Mouse (Mus musculus) induced T-regulatory cell, adult 2 months (primary cell): Measurements from ENCODE around the gene Ebf1.

Source experiments
- DNase-seq: peaks from one replicate; pipeline ENCODE4 v3.0.0-alpha.2; 2012; ENCODE audit warnings: low read depth

Ebf1 gene

DNA sequence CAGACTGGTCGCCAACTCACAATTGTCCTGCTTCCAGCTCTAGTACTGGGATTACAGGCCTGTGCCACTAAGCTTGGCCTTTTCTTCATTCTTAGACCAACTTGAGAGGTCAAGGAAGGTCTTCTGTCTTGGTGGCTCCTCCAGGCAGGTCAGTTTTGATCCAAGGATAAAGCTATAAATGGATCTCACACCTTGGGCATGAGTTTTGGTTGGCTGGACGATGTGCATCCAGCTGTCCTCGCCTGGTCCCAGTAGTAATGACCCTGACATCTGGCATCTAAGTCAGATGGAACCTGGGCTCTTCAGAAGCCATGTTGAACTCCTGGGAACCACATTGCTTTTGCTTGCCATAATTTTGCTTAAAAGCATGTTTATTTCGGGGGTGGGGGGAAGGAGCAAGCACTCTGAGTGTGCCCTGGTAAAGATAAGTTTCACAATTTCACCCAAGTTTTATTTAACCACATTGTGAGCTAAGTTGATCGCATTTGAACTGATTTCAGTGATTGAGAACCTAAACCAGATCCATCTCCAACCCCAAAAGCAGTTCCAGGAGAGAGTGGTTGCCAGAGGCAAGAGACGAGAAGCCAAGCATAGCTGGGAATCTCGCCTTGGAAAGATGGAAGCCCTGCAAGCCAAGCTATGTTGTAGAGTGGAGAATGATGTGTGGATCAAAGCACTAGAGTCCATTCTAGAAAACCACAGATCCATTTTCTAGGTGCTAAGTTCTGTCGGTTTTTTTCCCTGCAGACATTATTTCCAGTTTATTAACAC lies 85.8 kb downstream of the Ebf1 start:
- no peak for DNase-seq

- DNase-seq: no peak
These were observed 86.8 kb downstream of the Ebf1 start for GRCm38 (mm10) chr11:44703951-44704350.

DNA sequence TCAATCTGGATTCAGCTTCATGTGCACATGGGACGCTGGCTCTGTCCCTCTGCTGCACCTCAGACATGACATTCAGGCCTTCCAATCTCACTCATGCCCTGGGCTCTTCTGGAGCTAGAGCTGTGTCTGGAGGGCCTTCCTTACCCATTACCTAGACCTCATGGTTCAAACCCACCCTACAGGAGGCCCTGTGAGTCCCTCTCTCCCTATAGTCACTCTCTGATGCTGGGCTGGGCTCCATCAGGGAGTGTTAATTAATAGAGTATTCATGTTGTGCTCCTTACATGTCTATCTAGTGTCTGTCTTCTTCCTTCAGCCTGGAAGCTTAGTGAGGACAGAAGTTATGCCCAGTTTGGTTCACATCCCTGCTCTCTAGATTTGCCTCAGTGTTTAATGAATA lies 88.7 kb downstream of the Ebf1 start:
- no peak for DNase-seq

DNA sequence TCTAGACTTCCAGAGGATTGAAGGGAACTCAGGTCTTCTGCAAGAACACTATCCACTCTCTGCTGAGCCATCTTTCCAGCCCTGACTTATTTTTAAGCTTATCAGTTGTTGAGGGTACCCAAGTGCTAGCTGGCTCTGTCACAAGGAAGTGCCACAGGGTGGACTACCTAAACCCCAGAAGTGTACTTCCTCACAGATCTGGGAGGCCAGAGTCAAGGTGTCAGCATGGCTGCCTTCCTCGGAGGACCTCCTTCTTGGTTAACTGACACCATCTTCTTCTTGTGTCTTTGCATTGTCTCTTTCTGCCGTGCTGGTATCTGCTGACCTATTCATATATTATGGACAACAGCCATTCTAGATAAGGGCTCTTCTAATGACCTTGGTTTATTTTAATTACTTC lies 89.3 kb downstream of the Ebf1 start:
- DNase-seq: no peak

- DNase-seq: no peak
These were observed 90.5 kb downstream of the Ebf1 start for GRCm38 (mm10) chr11:44707381-44708289.

GRCm38 (mm10) chr11:44708290-44708685 lies 91.2 kb downstream of the Ebf1 start:
- no peak for DNase-seq

GRCm38 (mm10) chr11:44709073-44709618 lies 92.0 kb downstream of the Ebf1 start:
- DNase-seq: no peak

GRCm38 (mm10) chr11:44709869-44710460 lies 92.8 kb downstream of the Ebf1 start:
- DNase-seq: no peak

GRCm38 (mm10) chr11:44710861-44711260 lies 93.7 kb downstream of the Ebf1 start:
- no peak for DNase-seq

- DNase-seq: no peak
These were observed 97.1 kb downstream of the Ebf1 start for GRCm38 (mm10) chr11:44714188-44714587.

- no peak for DNase-seq
These were observed 98.7 kb downstream of the Ebf1 start for GRCm38 (mm10) chr11:44715776-44716175.

DNA sequence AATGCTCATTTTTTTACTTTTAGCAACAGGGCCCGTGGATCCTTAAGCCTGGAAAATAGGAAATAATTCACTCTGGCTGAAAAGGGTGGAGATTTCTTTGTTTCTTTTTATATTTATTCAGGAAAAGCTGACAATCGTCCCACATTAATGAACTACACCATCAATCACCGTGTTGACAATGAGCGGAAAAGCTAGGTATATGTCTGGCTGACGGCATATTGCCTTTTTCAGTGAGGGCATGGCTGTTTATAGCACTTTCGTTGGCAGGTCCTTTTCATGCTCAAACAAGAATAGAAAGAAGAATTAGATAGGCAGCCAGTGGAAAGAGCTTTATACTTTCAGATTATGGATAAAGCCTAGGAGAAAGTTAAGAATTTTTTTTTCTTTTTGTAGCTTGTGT lies 99.8 kb downstream of the Ebf1 start:
- DNase-seq: no peak

DNA sequence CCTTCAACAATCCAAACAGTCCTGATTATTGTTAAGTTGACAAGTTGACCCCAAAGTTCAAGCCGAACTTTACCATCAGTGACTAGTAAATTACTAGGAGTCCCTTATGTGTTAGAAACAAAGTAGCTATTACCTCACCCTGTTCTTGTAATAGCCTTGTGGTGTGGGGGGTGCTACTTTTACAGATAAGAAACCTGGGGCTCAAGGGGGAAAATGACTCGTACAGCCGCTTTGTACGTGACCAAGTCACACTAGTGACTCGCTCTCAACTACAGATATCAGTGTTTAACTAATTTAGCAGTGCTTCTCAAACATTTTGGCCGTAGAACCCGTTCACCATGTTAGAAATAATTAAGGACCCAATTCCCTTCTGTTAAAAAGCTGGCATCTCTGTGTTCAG lies 100.5 kb downstream of the Ebf1 start:
- no peak for DNase-seq

GRCm38 (mm10) chr11:44721976-44722375 lies 104.9 kb downstream of the Ebf1 start:
- DNase-seq: no peak

- no peak for DNase-seq
These were observed 106.9 kb downstream of the Ebf1 start for GRCm38 (mm10) chr11:44723950-44724502.

GRCm38 (mm10) chr11:44725732-44726131 lies 108.6 kb downstream of the Ebf1 start:
- no peak for DNase-seq

DNA sequence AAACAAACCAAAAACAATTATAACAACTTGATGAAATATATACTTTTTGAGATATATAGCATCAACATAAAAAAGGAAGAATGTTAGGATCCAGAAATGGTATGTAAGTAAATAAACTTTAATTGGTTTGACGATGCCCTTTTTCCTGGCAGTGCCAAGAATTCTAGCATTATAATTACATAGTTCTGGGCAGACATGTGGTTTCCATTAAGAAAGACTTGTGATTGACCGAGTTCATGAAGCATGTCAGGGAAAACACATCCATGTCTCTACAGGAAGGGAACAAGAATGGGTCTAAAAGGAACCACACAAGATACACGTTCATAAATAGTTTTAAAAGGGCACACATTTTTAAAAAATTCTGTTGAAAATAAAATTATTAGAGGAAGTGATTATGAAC lies 110.3 kb downstream of the Ebf1 start:
- DNase-seq: no peak

DNA sequence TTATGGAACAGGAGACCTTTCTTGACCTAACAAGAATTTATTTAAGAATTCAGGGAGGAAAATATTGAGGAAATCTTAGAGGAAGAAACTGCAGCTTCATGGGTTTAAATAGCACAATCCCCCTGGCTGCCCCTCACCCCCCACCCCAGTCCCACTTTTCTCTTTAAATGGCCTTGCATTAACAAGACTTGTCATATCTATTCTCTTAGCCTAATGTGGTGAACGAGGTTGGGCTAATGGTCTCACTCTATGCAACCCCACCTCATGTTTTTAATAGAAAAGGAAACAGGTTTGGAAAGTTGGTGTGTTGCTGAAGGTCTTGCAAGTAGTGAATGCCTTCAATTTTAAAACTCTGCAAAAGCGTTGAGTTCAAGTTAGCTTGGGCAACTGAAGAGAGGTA lies 110.7 kb downstream of the Ebf1 start:
- no peak for DNase-seq

DNA sequence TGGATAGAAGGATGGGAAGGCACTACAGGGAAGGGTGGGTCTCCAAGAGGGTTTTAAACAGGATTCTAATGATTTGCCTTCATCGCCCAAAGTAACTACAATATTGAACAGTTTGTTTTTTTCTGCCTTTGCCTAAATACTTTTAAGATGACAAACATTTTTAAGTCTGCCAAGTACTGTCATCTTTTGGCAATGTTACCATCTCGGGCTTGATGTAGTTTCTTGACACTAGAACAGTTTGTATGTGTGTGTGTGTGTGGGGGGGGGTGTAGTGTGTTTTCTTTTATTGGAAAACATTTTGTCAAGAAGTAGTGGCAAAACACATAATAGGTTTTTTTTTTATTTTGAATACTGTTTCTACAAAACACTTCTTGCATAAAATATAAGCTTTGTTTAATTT lies 111.2 kb downstream of the Ebf1 start:
- DNase-seq: no peak

GRCm38 (mm10) chr11:44729931-44730330 lies 112.8 kb downstream of the Ebf1 start:
- no peak for DNase-seq

- DNase-seq: no peak
These were observed 114.6 kb downstream of the Ebf1 start for GRCm38 (mm10) chr11:44731763-44732162.

DNA sequence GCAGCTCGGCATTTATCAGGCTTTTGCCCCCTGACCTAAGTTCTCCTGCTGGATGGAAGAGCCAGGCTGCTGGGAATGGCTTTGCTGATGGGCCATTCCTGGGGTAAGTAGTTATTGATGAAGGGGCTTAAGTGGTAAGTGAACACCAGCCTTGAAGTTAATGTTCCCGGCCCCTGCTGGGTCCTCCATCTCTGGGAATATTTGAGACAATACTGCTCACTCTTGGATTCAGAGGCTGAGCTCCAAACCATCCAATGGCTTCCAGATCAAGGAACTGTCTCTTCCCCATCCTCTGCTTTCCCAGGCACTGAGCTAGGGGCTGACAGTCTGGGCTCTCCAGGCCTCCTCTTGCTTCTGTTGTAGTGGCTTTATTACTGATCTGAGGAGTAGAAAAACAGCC lies 116.2 kb downstream of the Ebf1 start:
- DNase-seq: no peak
